Mouse (Mus musculus) C3H10T1/2 (cell line): Measurements from ENCODE around the gene Hist1h2ag. TPM values are rescaled to one million over a fixed set of nuclear protein-coding genes. Genes with fewer than 3 reads are reported as not detected.

Source experiments
- polyA plus RNA-seq, 2 experiments: library from polyadenylated mRNA; unstranded; fragments of >200 nt; fragmentation: generic; extraction: Trizol; gene quantifications; one replicate each; pipeline ENCODE4 v1.2.1; 2012; ENCODE audit warnings: missing spikeins in 2 of 2

Gene Hist1h2ag
- polyA plus RNA-seq, result 10 to 100 TPM; 16.6 to 26.8 TPM

GRCm38 (mm10) chr13:22042568-22043502, at the start of gene Hist1h2ag, which contains the start of gene Hist1h2bj:
Gene Hist1h2ag, minus strand, starts transcription at chr13:22042944.
Gene Hist1h2bj, plus strand, starts transcription at chr13:22043214.

GRCm38 (mm10) chr13:22084140-22084539, 41.4 kb upstream of the Hist1h2ag start, which contains the start of gene Vmn1r188:
Gene Vmn1r188, plus strand, starts transcription at chr13:22084440.

GRCm38 (mm10) chr13:22041142-22041536, 1.6 kb downstream of the Hist1h2ag start, which contains the start of gene Hist1h4i:
Gene Hist1h4i, minus strand, starts transcription at chr13:22041362.

GRCm38 (mm10) chr13:22035267-22036148, 7.2 kb downstream of the Hist1h2ag start, which contains the start of the genes Hist1h2ah and Hist1h2bk:
Gene Hist1h2ah, minus strand, starts transcription at chr13:22035568.
Gene Hist1h2bk, plus strand, starts transcription at chr13:22035870.

GRCm38 (mm10) chr13:22009642-22010041, 33.1 kb downstream of the Hist1h2ag start, which contains the start of gene Prss16:
Gene Prss16, minus strand, starts transcription at chr13:22009742.

Other genes starting within 250 kb of the Hist1h2ag start
- gene Hist1h2bq, start 232.7 kb downstream of the Hist1h2ag start, polyA plus RNA-seq, result 10 to 100 TPM; 10.6 to 41.1 TPM
- 1 to 10 TPM in 1 of 2 experiments, under 1 TPM in 1; 0.84 to 2.2 TPM for gene Hist1h2ao, start 232.5 kb downstream of the Hist1h2ag start, polyA plus RNA-seq
- 1 to 10 TPM in 1 of 2 experiments, not detected in 1; 2.9 TPM for gene Hist1h4m, start 231.2 kb downstream of the Hist1h2ag start, polyA plus RNA-seq
- gene Hist1h4n, start 210.7 kb downstream of the Hist1h2ag start, polyA plus RNA-seq, result 10 to 100 TPM; 21.2 to 62.8 TPM
- 1,000 to 10,000 TPM in 1 of 2 experiments, 100 to 1,000 TPM in 1; 1,000 to 8,126 TPM for gene Hist1h2ap, start 209.4 kb downstream of the Hist1h2ag start, polyA plus RNA-seq
- 10 to 100 TPM in 1 of 2 experiments, 1 to 10 TPM in 1; 8.9 to 41.0 TPM for gene Hist1h2br, start 209.2 kb downstream of the Hist1h2ag start, polyA plus RNA-seq
- gene Zfp184, start 97.8 kb downstream of the Hist1h2ag start, polyA plus RNA-seq, result 1 to 10 TPM in 1 of 2 experiments, under 1 TPM in 1; 0.04 to 2.1 TPM
- not detected for gene Pom121l2, start 61.8 kb downstream of the Hist1h2ag start, polyA plus RNA-seq
- 1 to 10 TPM; 1.1 to 3.2 TPM for gene Prss16, start 33.2 kb downstream of the Hist1h2ag start, polyA plus RNA-seq
- gene Hist1h2ah, start 7.4 kb downstream of the Hist1h2ag start, polyA plus RNA-seq, result 10 to 100 TPM in 1 of 2 experiments, 1 to 10 TPM in 1; 5.3 to 10.8 TPM
- 10 to 100 TPM; 10.6 to 56.7 TPM for gene Hist1h2bk, start 7.1 kb downstream of the Hist1h2ag start, polyA plus RNA-seq
- 10 to 100 TPM; 16.9 to 37.5 TPM for gene Hist1h4i, start 1.6 kb downstream of the Hist1h2ag start, polyA plus RNA-seq
- 10 to 100 TPM in 1 of 2 experiments, 1 to 10 TPM in 1; 5.0 to 50.5 TPM for gene Hist1h2bj, start 270 bp upstream of the Hist1h2ag start, polyA plus RNA-seq
- gene Vmn1r188, start 41.5 kb upstream of the Hist1h2ag start, polyA plus RNA-seq, result not detected
- gene Vmn1r189, start 62.9 kb upstream of the Hist1h2ag start, polyA plus RNA-seq, result not detected
- gene Vmn1r191, start 141.0 kb upstream of the Hist1h2ag start, polyA plus RNA-seq, result not detected
- not detected for gene Vmn1r192, start 148.2 kb upstream of the Hist1h2ag start, polyA plus RNA-seq
- gene Vmn1r193, start 180.2 kb upstream of the Hist1h2ag start, polyA plus RNA-seq, result not detected
- not detected for gene Vmn1r194, start 201.3 kb upstream of the Hist1h2ag start, polyA plus RNA-seq
- gene Vmn1r195, start 227.6 kb upstream of the Hist1h2ag start, polyA plus RNA-seq, result not detected
- gene Vmn1r196, start 247.0 kb upstream of the Hist1h2ag start, polyA plus RNA-seq, result not detected